Mouse (Mus musculus): ENCODE measurements around the gene Sh3gl3.

Sh3gl3 gene

DNA sequence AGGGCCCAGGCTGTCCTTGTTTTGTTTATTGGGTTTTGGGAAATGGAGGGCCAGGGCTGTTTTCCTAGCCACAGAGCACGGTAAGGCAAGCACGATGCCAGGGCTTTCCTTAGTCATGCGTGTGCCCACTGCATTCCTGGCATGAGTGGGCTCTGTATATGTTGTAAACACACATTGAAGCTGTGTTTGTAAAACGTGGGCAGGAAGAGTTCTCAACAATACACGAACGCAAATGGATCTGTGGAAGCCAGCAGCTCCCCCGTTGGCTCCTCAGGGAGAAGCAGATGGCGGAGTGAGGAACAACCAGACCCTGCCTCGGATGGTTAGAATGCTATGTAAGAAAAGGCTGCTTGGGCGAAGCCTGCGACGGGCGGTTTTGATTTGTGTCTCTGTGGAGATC, 108.8 kb downstream of the Sh3gl3 start:
- no peak for DNase-seq (ENCODE audit: extremely low read depth, insufficient read length, low spot score)

DNA sequence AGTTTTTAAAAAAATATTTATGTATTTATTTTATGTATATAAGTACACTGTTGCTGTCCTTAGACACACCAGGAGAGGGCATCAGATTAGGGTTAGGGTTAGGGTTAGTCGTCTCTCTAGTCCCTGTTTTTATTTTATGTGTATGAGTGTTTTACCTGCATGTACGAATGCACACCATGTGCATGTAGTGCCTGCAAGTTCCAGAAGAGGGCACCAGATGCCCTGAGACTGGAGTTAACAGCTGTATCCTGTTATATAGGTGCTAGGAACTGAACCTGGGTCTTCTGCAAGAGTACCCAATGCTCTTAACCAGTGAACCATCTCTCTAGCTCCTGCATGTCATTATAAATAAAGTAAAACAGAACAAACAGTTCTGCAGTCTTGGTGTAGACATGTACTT, 113.6 kb downstream of the Sh3gl3 start:
- DNase-seq (ENCODE audit: extremely low read depth, insufficient read length, low spot score) = no peak

DNA sequence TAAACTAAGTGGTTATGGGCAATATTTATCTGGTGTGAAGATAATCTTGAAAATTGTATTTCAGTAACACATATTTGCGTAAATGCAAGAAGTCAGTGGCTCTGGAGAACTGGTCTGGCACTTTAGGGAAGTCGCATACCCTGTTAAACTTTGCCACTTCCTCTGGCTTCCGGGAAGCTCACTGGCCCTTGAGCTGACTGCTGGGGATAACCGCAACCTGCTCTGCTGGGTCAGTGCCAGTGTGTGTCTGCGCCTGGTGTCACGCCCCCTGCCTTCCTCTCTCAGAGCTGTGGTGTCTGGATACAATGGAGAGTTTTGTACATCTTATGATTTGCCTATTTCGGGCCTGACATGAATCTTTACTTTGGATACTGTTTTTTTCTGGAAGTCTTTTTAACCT, 119.8 kb downstream of the Sh3gl3 start:
- no peak for DNase-seq (ENCODE audit: extremely low read depth, insufficient read length, low spot score)

DNA sequence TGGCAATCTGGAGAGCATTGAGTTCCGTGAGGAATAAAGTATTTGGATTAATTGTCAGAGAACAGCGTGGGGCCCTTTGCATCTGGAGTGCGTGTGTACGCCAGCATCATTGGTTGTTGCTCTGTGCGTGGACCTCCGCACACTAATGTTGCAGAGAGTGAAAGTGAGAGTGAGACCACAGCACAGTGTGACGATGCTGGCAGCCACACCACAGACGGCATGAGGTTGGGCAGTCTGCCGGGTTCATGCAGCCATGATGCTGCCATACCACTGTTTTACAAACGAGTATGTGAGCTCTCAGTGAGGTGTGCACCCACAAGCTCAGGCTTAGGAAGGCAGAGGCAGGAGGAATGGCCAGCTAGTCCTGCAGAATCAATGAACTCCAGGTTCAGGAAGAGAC, 120.4 kb downstream of the Sh3gl3 start:
- DNase-seq (ENCODE audit: extremely low read depth, insufficient read length, low spot score) = no peak

DNA sequence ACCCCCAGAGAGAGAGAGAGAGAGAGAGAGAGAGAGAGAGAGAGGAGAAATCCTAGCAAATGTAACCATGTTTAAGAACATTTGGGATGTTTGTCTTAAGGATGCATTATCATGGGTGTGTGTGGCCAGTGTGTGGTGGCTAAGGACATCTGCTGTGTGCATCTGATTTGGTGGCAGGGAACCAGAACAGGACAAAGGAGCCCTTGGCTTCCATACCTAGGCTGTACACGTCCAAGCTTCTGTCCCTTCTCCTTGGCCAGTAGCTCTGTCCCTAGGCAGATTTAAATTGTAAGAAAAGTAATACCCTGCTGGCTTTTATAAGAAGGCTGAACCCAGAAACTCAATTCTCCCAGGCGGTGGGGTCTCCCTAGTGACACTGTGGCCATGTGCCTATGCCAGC, 121.0 kb downstream of the Sh3gl3 start:
- DNase-seq (ENCODE audit: extremely low read depth, insufficient read length, low spot score) = no peak

DNA sequence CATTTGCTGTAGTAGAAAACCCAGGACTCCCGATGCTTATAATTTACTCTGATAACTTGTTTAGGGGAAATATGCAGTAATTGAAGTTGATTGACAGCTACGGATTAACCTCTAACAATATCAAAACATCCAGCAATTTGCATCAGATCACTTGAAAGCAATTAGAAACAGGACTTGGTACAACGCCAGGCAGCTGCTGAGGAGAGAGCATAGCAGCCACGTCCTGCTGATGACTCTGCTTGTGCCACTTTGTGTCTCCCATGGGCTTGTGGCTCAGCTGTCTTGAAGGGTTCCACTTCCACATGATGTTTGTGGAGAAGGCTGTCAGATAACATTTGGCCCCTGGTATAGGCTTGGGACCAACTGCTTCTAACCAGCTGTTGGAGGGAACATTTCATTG, 134.8 kb downstream of the Sh3gl3 start:
- DNase-seq (ENCODE audit: extremely low read depth, insufficient read length, low spot score) = no peak

DNA sequence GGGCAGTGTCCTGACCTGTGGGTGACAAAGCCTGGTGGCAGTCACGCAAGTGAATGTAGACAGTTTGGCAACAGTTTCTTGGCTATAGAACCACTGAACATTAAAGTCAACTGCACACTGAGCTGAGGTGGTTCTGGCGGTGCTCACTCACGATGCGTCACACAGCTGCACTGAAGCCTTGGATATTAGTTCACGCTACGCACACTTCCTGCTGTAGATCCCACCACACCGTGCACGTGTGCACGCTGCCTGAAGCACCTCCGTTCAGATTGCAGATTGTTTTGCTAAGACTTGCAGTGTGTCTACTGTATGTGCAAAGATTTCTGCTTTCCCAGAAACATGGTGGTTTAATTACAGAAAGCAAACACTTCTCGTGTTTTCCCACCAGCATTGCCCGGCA, 144.9 kb downstream of the Sh3gl3 start:
- no peak for DNase-seq (ENCODE audit: extremely low read depth, insufficient read length, low spot score)

DNA sequence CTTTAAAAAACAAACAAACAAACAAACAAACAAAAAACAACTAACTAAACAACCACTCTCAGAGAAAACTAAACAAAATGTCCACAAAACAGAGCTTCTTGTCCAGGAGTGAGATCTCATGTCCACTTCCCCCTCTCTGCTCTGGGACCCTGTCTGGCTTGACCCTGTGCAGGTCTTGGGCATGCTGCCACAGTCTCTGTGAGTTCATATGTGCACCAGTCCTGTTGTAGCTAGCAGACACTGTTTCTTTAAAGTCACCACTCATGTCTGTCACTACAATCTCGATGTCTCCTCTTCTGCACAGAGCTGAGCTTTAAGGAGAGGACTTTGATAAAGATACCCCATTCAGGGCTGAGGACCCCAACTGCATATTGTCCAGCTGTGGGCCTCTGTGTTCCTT, 153.0 kb downstream of the Sh3gl3 start:
- no peak for DNase-seq (ENCODE audit: extremely low read depth, insufficient read length, low spot score)

DNA sequence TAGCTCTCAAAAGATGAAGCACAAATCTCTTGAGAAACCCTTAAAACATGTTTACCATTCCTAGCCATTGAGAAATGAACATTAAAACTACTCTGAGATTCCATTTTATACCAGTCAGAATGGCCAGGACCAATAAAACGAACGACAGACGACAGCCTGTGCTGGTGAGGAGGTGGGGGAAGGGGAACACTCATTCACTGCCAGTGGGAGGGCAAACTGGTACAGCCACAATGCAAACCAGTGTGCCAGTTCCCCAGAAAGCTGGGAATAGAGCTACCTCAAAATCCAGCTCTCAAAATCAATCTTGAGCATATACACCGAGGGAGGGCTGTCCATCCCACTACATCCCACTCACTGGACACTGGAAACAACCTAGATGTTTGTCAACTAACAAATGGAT, 153.6 kb downstream of the Sh3gl3 start:
- no peak for DNase-seq (ENCODE audit: extremely low read depth, insufficient read length, low spot score)

DNA sequence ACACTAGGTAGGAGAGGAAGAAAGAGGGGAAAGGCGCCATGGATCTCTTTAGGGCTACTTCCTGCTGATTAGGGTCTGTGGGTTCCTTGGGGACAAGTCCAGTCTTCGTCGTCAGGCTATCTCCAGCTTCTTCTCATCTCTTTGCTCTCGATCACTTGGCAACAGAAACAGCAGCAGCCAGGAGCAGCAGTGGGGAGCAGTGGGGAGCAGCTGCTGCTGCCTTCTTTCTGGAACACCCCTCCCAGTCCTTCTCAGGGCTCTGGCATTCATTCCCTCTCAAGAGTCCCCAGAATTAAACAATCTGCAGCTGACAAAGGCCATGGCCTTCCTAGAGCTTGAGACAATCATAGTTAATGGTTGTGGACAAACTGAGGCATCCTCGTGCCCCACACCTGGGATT, 154.2 kb downstream of the Sh3gl3 start:
- DNase-seq (ENCODE audit: extremely low read depth, insufficient read length, low spot score) = no peak

DNA sequence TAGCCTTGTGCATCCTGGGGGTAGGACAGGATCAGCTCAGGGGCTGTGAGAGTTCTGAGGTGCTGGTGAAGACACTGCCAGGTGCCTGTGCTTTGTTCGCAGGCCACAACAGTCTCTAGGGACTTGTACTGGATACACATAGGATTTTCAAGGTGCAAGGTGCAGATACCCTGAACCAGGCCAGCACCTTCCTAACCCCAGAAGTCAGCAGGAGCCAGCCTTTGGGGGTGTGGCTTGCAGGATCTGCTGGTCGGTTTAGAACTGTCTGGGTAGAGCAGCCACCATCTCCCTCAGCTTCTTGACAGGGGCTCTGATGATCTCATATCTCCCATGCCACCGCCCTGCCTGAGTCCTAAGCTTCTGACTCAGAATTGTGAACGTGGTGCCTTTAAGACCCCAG, 156.2 kb downstream of the Sh3gl3 start:
- DNase-seq (ENCODE audit: extremely low read depth, insufficient read length, low spot score) = no peak

DNA sequence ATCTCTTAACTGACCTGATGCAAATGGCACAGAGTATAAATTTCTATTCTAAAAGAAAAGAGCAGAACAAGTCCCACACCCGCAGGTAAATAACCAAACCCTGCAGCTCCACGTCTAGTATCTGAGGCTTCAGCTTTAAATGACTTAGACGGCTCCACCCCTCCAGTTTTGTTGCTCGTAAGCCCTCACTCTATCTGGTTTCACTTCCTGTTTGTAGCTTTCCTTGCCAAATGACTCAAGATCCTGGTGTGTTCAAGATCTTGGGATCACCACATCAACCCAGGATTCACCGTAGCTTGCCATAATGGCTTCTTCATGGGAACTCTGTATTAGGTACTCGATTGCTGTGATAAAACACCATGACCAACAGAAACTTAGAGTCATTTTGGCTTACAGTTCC, 157.2 kb downstream of the Sh3gl3 start:
- peak; percentile 26 for DNase-seq (ENCODE audit: extremely low read depth, insufficient read length, low spot score)

DNA sequence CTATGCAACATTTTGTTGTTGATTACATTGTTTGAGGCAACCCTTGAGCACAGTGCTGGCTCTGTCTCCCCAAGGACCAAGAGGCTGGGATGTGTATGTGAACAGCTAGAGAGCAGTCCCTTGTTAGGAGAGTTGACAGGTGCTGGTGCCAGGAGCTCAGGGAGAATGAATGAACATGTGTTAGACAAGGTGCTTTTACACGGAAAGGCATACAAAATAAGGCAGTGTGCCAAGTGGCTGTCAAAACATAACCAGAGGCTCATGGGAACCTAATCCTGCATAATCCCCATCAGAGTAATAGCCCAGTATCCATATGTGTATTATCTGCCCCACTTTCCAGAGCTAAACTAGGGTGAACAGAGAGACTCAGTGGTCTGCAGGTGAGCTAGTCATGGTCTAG, 160.4 kb downstream of the Sh3gl3 start:
- DNase-seq (ENCODE audit: extremely low read depth, insufficient read length, low spot score) = no peak

DNA sequence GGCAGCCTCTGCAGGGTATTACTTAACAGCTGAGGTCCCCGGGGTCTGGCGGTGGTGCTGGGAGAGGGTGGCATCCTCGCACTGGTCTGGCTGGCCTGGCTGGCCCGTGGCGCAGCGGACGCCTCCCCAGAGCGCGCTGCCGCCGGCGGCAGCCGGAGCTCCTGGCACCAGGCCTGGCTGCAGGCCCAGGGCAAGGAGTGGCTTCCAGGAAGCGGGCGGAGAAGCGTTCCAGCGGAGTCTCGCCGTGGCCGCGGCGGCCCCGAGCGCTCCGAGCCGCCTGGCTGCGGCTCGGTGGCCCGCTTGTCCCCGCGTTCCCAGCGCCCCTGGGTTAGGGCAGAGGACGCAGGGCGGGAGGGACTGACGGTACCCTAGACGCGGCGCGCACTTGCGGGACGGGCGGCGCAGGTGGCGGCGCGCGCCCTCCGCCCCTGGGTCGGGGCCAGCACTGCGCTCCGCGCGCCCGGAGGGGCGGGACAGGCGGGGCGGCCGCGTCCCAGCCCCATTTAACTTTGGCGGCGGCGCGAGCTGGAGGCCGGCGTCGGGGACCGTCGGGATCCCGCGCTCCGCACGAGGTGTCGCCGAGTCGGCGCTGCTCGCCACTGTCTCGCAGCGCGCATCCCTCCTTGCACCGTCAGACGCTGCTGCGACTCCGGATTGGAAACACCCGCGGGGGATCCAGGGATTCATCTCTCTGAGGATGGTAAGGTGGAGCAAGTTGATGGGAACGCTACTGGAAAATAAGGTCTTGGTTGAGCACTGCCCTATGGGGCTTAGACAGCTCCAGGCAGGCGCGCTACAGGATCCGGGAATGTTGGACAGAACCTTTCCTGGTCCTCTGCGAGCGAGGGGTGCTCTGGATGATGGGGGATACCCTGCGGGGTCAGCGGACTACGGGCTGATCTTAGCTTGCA, 161.8 kb downstream of the Sh3gl3 start, which contains the start of gene Adamtsl3:
Gene Adamtsl3, plus strand, starts transcription at position 484 of the 911 bp plus-strand sequence.
- DNase-seq (ENCODE audit: extremely low read depth, insufficient read length, low spot score) = peak; percentile 87

DNA sequence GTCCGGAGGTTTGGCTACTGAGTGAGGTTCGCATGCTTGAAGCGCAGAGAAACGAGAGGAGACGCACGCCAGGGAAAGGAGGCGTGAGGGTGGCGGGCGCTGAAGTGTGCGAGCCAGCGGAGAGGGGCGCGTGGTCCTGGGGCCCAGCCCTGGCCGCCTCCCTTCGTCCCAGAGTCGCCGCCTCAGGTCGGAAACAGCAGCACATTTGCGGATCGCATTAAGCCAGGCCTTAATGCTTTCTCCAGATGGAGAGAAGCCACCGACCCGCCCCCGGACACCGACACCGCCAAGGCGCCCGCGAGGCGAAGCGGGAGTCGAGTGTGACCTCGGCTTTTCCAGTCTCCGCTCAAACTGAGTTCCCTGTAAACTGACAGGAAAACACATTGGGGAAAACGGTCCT, 162.5 kb downstream of the Sh3gl3 start:
- peak; percentile 85 for DNase-seq (ENCODE audit: extremely low read depth, insufficient read length, low spot score)

DNA sequence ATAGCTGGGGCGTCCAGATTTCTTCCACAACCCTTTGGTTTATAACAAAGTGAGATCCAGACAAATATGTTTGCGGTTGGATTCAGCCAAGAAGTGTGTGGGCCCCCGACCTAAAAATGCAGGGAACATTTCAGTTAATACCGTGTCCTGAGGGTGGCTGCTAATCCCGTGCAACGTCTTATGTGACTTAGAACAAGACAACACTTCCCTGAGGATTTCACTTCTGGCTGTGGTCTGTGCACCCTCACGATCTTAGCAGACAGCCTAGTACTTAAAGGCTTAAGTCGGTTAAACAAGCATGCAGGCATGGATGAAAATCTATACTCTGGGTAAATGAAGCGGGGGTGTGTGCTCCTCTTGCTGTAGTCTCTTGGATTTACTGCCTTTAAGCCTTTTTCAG, 164.5 kb downstream of the Sh3gl3 start:
- DNase-seq (ENCODE audit: extremely low read depth, insufficient read length, low spot score) = no peak

DNA sequence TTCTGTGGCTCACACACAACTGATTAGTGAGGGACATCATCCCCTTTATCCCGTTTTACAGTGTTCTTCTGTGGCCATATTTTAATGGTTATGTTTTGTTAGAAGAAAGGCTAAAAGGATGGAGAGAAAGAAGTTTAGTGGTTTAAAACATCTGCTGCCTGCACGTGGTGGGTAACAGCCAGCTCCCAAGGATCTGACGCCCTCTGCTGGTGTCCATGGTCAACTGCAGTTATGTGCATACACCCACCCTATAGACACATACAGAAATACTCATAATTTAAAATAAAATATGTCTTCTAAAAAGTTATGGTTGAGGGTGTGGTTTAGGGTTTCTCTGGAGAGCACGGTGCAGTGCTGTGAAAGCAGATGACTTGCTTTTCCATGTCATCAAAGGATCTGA, 164.9 kb downstream of the Sh3gl3 start:
- no peak for DNase-seq (ENCODE audit: extremely low read depth, insufficient read length, low spot score)

DNA sequence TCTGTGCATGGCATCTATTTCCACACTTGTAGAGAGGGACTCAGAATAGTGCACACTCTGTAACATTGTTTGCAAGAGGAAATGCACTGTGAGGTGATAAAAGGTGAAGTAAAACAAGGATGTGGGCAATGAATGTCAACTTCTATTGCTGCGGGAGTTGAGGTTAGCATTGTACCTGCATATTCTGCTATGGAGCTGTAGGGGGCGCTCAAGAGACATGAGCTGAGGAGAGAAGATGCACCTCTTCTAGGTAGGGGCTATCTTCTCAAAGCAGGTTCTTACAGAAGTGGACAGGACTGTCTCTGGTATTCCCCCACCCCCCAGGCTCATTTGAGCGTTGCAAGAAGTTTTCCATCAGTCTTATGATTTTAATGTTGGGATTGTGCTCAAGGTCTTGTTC, 165.6 kb downstream of the Sh3gl3 start:
- no peak for DNase-seq (ENCODE audit: extremely low read depth, insufficient read length, low spot score)

DNA sequence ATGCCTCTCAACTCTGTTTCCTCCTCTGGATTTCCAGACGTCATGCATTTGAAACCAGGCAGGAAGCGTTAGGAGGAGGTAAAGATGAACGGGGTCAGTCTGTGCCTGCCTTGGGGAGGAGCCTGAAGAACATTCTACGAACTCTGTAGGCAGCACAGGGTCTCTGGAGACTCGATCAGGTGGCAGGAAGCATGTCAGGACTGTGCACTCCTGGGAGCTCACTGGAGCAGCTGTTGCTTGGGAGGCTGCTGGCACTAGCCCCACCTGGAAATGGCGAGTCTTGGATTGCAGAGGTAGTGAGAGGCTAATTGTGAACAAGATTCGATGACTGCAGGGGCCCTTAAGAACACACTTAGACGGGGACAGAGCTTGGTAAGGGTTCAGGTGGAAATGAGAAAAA, 167.8 kb downstream of the Sh3gl3 start:
- DNase-seq (ENCODE audit: extremely low read depth, insufficient read length, low spot score) = no peak

DNA sequence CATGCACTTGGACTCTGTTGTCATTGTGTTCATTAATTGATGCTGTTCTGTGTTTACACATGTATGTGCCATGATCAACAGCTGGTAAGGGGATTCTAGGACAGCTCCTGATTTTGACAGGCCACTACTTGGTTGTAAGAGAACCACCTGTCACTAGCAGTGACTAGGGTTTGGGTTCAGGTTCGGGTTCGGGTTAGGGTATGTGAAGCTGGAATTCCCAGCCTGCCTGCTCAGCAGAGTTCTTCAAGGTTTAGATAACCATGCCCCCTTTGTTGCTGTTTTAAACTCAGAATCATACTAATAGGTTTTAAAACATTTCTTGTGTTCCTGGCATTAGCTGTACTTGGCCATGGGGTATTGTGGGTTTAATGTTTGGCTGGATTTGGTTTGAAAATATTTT, 173.1 kb downstream of the Sh3gl3 start:
- no peak for DNase-seq (ENCODE audit: extremely low read depth, insufficient read length, low spot score)

DNA sequence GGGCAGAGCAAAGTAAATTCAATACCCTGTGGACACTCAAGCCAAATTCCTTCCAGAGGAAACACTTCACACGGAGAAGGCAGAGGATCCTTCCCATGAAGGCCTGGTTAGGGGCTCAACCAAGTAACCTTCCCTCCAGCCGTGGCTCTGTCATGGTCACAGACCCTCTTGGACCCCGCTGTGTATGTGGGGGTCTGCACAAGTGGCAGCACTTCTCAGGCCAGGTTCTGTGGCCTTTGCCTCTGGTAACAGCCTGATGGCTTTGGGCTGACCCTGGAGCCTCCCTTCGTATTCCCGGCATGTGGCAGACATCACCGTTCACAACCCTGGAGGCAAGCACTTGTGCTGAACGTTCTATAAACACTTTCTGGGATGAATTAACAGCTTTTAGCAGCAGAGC, 176.2 kb downstream of the Sh3gl3 start:
- DNase-seq (ENCODE audit: extremely low read depth, insufficient read length, low spot score) = no peak

DNA sequence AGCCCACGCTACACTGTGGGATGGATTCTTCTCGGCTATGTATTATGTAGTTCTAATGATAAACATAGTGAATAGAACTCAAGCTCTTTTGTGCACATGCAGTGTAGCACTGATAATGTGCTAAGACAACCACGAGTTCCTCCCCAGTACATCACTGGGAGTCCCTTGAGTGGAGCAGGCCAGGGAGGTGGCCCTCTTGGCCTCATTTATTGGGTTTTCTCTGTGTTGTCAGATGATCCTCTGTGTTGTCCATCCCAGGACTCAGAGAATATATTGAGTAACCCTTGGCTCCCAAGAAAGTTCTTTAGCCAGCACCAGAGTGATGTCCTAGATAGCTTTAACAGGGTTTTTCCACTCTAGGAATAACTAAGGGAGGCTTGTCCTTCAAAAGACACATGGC, 176.8 kb downstream of the Sh3gl3 start:
- no peak for DNase-seq (ENCODE audit: extremely low read depth, insufficient read length, low spot score)

Data from 3134 (cell line).